Mouse (Mus musculus) liver, adult 2 months (tissue): ENCODE measurements at regions not wholly inside any gene's neighbourhood (a gene's known extent, or its start where the extent isn't known, plus 50 kb on each side); places are given as distances from the start of the nearest gene placed in this dataset.

Experiments
- DNase-seq: peaks from one replicate; pipeline ENCODE4 v3.0.0-alpha.2; 2011; ENCODE audit warnings: low read depth, low spot score; ENCODE audit errors: extremely low read depth
- H3K27ac ChIP-seq: fragments of 200-500 bp; replicated peaks from 2 replicates; pipeline ENCODE4 v1.5.1; 2012; ENCODE audit warnings: low read depth, mild to moderate bottlenecking, control low read depth, inconsistent platforms, low read length; ENCODE audit not compliant: insufficient read depth
- H3K27me3 ChIP-seq: fragments of 200-500 bp; 2 replicates; pipeline ENCODE4 v1.6.1; 2012; ENCODE audit warnings: mild to moderate bottlenecking, moderate library complexity, low read length, inconsistent platforms; ENCODE audit not compliant: control insufficient read depth, insufficient read depth
- H3K36me3 ChIP-seq: fragments of 200-500 bp; 2 replicates; pipeline ENCODE4 v1.6.1; 2012; ENCODE audit warnings: low read length, inconsistent platforms; ENCODE audit not compliant: control insufficient read depth, insufficient read depth
- H3K4me1 ChIP-seq: fragments of 200-500 bp; 2 replicates; pipeline ENCODE4 v1.6.1; 2011; ENCODE audit warnings: low read length; ENCODE audit not compliant: control insufficient read depth, insufficient read depth
- H3K4me3 ChIP-seq: fragments of 200-500 bp; 2 replicates; pipeline ENCODE4 v1.5.1; 2011; ENCODE audit warnings: low read depth, mild to moderate bottlenecking, control low read depth, low read length, moderate library complexity; ENCODE audit not compliant: insufficient read depth
- H3K79me2 ChIP-seq: fragments of 200-500 bp; 2 replicates; pipeline ENCODE4 v1.6.1; 2012; ENCODE audit warnings: inconsistent platforms, mild to moderate bottlenecking, low read length, moderate library complexity; ENCODE audit not compliant: control insufficient read depth, insufficient read depth
- H3K9ac ChIP-seq: fragments of 200-500 bp; 2 replicates; pipeline ENCODE4 v1.6.1; 2012; ENCODE audit warnings: low read depth, mild to moderate bottlenecking, control low read depth, inconsistent platforms, low read length
- CTCF ChIP-seq: fragments of 200-500 bp; IDR thresholded peaks from 2 replicates; pipeline ENCODE4 v1.5.1; 2011; ENCODE audit warnings: low read depth, low read length, control low read depth
- POLR2A ChIP-seq: fragments of 200-500 bp; IDR thresholded peaks from 2 replicates; pipeline ENCODE4 v1.6.1; 2011; ENCODE audit warnings: low read length, control low read depth; ENCODE audit not compliant: insufficient read depth; ENCODE audit errors: extremely low read depth
- WGBS: fragments of 180-500 bp; shearing (Covaris S2); methylation state at CpG from one replicate; pipeline ENCODE4 v1.1.7; 2018; 5-methylcytosine and 5-hydroxymethylcytosine counted together

- Histone ChIP-seq H3K36me3 (no peaks in the 10 kb centered on the region), H3K4me3 (no peak overlapping the region), H3K27ac (no peak overlapping the region), H3K79me2 (no peaks in the 10 kb centered on the region), H3K4me1 (no peaks in the 10 kb centered on the region), H3K9ac (no peak overlapping the region), H3K27me3 (no peaks in the 10 kb centered on the region)
- 70% methylated on average over 4 of the region's 4 CpGs for WGBS
- DNase-seq, result no peak
- TF ChIP-seq CTCF, result no peak
- TF ChIP-seq POLR2A, result no peak
Measured at GRCm38 (mm10) chr15:19389951-19390350, 571.2 kb downstream of the Cdh10 start.

- Histone ChIP-seq H3K27ac (no peak overlapping the region), H3K4me3 (no peak overlapping the region), H3K9ac (no peak overlapping the region), H3K27me3 (no peaks in the 10 kb centered on the region), H3K79me2 (no peaks in the 10 kb centered on the region), H3K4me1 (no peaks in the 10 kb centered on the region), H3K36me3 (no peaks in the 10 kb centered on the region)
- TF ChIP-seq CTCF, result no peak
- no peak for TF ChIP-seq POLR2A
- DNase-seq, result no peak
- WGBS, result 79% methylated on average over 6 of the region's 6 CpGs
Measured at GRCm38 (mm10) chr15:19391250-19391982, 572.7 kb downstream of the Cdh10 start.

GRCm38 (mm10) chr15:19395681-19396080 is 576.9 kb downstream of the Cdh10 start:
- Histone ChIP-seq H3K27me3 (no peaks in the 10 kb centered on the region), H3K4me1 (no peaks in the 10 kb centered on the region), H3K27ac (no peak overlapping the region), H3K9ac (no peak overlapping the region), H3K4me3 (no peak overlapping the region), H3K79me2 (no peaks in the 10 kb centered on the region), H3K36me3 (no peaks in the 10 kb centered on the region)
- TF ChIP-seq CTCF, result no peak
- no peak for TF ChIP-seq POLR2A
- DNase-seq, result no peak
- WGBS, result 88% methylated on average over 1 of the region's 1 CpGs
